Comparison of ENCODE assay signal across 8 mouse cellular contexts in genomic region chr17:56613236-56613844, GRCm38 (mm10). TPM values are rescaled to one million over a fixed set of nuclear protein-coding genes. Genes with fewer than 3 reads are reported as not detected.
DNase-seq lines count a peak whose midpoint lies in the region; ATAC-seq and TF ChIP-seq lines count a peak whose summit lies in the region.

TSS of gene Rpl36 (plus strand) at chr17:56613416.

- TF ChIP-seq POLR2A in brain, embryonic 14.5 days (IDR thresholded peaks at IDR 0.05; ENCODE audit: borderline replicate concordance, extremely low read depth, insufficient read depth, insufficient read length, poor library complexity, severe bottlenecking), result peak; percentile 78; the same call in 1 of the 2 replicates

- H3K36me3 ChIP-seq in erythroblast, embryonic 14.5 days (ENCODE audit: control insufficient read depth), result peaks cover 53% of the 10 kb centered on the region
- H3K36me3 ChIP-seq in heart, embryonic 12.5 days, result peaks cover 43% of the 10 kb centered on the region
- H3K36me3 ChIP-seq in kidney, postnatal 0 days (ENCODE audit: insufficient read depth, low read length), result peaks cover 32% of the 10 kb centered on the region
- H3K36me3 ChIP-seq in liver, embryonic 11.5 days (ENCODE audit: control insufficient read depth, insufficient read depth, low read length), result peaks cover 42% of the 10 kb centered on the region
- H3K36me3 ChIP-seq in stomach, embryonic 14.5 days (ENCODE audit: control insufficient read depth, insufficient read depth, low read length), result peaks cover 33% of the 10 kb centered on the region

- peak within 1 kb of the TSS; percentile 77 for H3K4me3 ChIP-seq in erythroblast, embryonic 14.5 days (replicated peaks)
- peak within 1 kb of the TSS; percentile 85 for H3K4me3 ChIP-seq in heart, embryonic 12.5 days
- H3K4me3 ChIP-seq in kidney, postnatal 0 days (replicated peaks; ENCODE audit: low read depth, low read length), result peak within 1 kb of the TSS; percentile 82
- peak within 1 kb of the TSS; percentile 82 for H3K4me3 ChIP-seq in liver, embryonic 11.5 days (ENCODE audit: low read depth, low read length)
- H3K4me3 ChIP-seq in stomach, embryonic 14.5 days (ENCODE audit: low read depth, low read length), result peak within 1 kb of the TSS; percentile 70

- H3K9me3 ChIP-seq in erythroblast, embryonic 14.5 days (ENCODE audit: control insufficient read depth, low read length), result no peaks in the 10 kb centered on the region
- no peaks in the 10 kb centered on the region for H3K9me3 ChIP-seq in heart, embryonic 12.5 days (replicated peaks)
- no peaks in the 10 kb centered on the region for H3K9me3 ChIP-seq in kidney, postnatal 0 days (replicated peaks; ENCODE audit: low read length)
- H3K9me3 ChIP-seq in liver, embryonic 11.5 days (ENCODE audit: control insufficient read depth, low read length), result no peaks in the 10 kb centered on the region
- no peaks in the 10 kb centered on the region for H3K9me3 ChIP-seq in stomach, embryonic 14.5 days (ENCODE audit: control insufficient read depth, low read depth, low read length)

- H3K4me2 ChIP-seq in heart, embryonic 12.5 days, result peak within 1 kb of the TSS; percentile 97
- H3K4me2 ChIP-seq in kidney, postnatal 0 days (ENCODE audit: low read length), result peak within 1 kb of the TSS; percentile 92
- peak within 1 kb of the TSS; percentile 99 for H3K4me2 ChIP-seq in liver, embryonic 11.5 days
- H3K4me2 ChIP-seq in stomach, embryonic 14.5 days (replicated peaks; ENCODE audit: low read depth, low read length), result peak within 1 kb of the TSS; percentile 89

- H3K4me1 ChIP-seq in erythroblast, embryonic 14.5 days (ENCODE audit: control insufficient read depth), result peaks cover 76% of the 10 kb centered on the region
- peaks cover 45% of the 10 kb centered on the region for H3K4me1 ChIP-seq in heart, embryonic 12.5 days (replicated peaks)
- peaks cover 19% of the 10 kb centered on the region for H3K4me1 ChIP-seq in kidney, postnatal 0 days (replicated peaks; ENCODE audit: insufficient read depth, low read length)
- H3K4me1 ChIP-seq in liver, embryonic 11.5 days (replicated peaks; ENCODE audit: control insufficient read depth, insufficient read depth, low read length), result peaks cover 37% of the 10 kb centered on the region
- H3K4me1 ChIP-seq in stomach, embryonic 14.5 days (ENCODE audit: control insufficient read depth, insufficient read depth, low read length), result peaks cover 20% of the 10 kb centered on the region; the same call in 1 of the 2 replicates

- TF ChIP-seq CTCF in brain, embryonic 14.5 days (IDR thresholded peaks at IDR 0.05; ENCODE audit: borderline replicate concordance, extremely low read depth, insufficient read depth, insufficient read length), result peak; percentile 97
- peak; percentile 98 for TF ChIP-seq CTCF in kidney, postnatal 0 days (IDR thresholded peaks at IDR 0.05; ENCODE audit: low read depth)

- DNase-seq in B cell, adult 2 months, result peak; percentile 95
- DNase-seq in brain, embryonic 14.5 days (ENCODE audit: low read depth), result peak; percentile 97
- DNase-seq in kidney, postnatal 0 days (ENCODE audit: low spot score), result peak; percentile 96
- DNase-seq in liver, embryonic 11.5 days (ENCODE audit: low spot score), result peak; percentile 94
- DNase-seq in naive thymus-derived CD4-positive, alpha-beta T cell, adult 2 months (ENCODE audit: low read depth), result peak; percentile 94

- H3K9ac ChIP-seq in heart, embryonic 12.5 days, result peak within 1 kb of the TSS; percentile 94
- peak within 1 kb of the TSS; percentile 87 for H3K9ac ChIP-seq in kidney, postnatal 0 days (ENCODE audit: low read depth, low read length)
- H3K9ac ChIP-seq in liver, embryonic 11.5 days (ENCODE audit: low read depth, low read length), result peak within 1 kb of the TSS; percentile 90
- H3K9ac ChIP-seq in stomach, embryonic 14.5 days (replicated peaks; ENCODE audit: low read depth, low read length), result peak within 1 kb of the TSS; percentile 83

- no peaks in the 10 kb centered on the region for H3K27me3 ChIP-seq in erythroblast, embryonic 14.5 days (ENCODE audit: control insufficient read depth)
- H3K27me3 ChIP-seq in heart, embryonic 12.5 days (replicated peaks), result no peaks in the 10 kb centered on the region
- H3K27me3 ChIP-seq in kidney, postnatal 0 days (ENCODE audit: insufficient read depth, low read length), result no peaks in the 10 kb centered on the region
- H3K27me3 ChIP-seq in liver, embryonic 11.5 days (replicated peaks; ENCODE audit: control insufficient read depth, insufficient read depth, low read length), result no peaks in the 10 kb centered on the region
- H3K27me3 ChIP-seq in stomach, embryonic 14.5 days (ENCODE audit: control insufficient read depth, insufficient read depth, low read length), result no peaks in the 10 kb centered on the region

- WGBS in heart, embryonic 12.5 days, result under 1% methylated on average over 52 of the region's 52 CpGs
- under 1% methylated on average over 52 of the region's 52 CpGs for WGBS in kidney, postnatal 0 days
- under 1% methylated on average over 52 of the region's 52 CpGs for WGBS in liver, embryonic 11.5 days
- under 1% methylated on average over 52 of the region's 52 CpGs for WGBS in stomach, embryonic 14.5 days

- peak within 1 kb of the TSS; percentile 88 for H3K27ac ChIP-seq in heart, embryonic 12.5 days (ENCODE audit: poor library complexity, severe bottlenecking)
- H3K27ac ChIP-seq in kidney, postnatal 0 days, result peak within 1 kb of the TSS; percentile 94
- H3K27ac ChIP-seq in liver, embryonic 11.5 days (ENCODE audit: low read depth, low read length), result peak within 1 kb of the TSS; percentile 91
- peak within 1 kb of the TSS; percentile 80 for H3K27ac ChIP-seq in stomach, embryonic 14.5 days (ENCODE audit: low read length)

- peak; percentile 49 for ATAC-seq in heart, embryonic 12.5 days (ENCODE audit: insufficient number of reproducible peaks, low FRiP score)
- ATAC-seq in kidney, postnatal 0 days (replicated peaks; ENCODE audit: low FRiP score, low read depth), result peak; percentile 37
- peak; percentile 41 for ATAC-seq in liver, embryonic 11.5 days (replicated peaks; ENCODE audit: low FRiP score)
- ATAC-seq in stomach, embryonic 14.5 days (ENCODE audit: insufficient number of reproducible peaks, insufficient read depth, low FRiP score, low read depth), result peak; percentile 68

RNA-seq across cellular contexts. Expression of gene Rpl36, which starts in this region (rescaled TPM):
- 1,808 and 2,187 TPM in 2 replicates for polyA plus RNA-seq in brain, embryonic 14.5 days (2012; rRNA removed)
- 810 and 1,011 TPM in 2 replicates for polyA plus RNA-seq in erythroblast, embryonic 14.5 days (2012)
- polyA plus RNA-seq in heart, embryonic 12.5 days (2016; fragmentation: Nextera tagmentation; extraction: Ambion mirVana), result 1,231 and 1,273 TPM in 2 replicates
- 2,445 and 2,952 TPM in 2 replicates for polyA plus RNA-seq in kidney, postnatal 0 days (2015; fragmentation: Nextera tagmentation; extraction: Ambion mirVana)
- 2,108 and 2,211 TPM in 2 replicates for polyA plus RNA-seq in liver, embryonic 11.5 days (2014; fragmentation: Nextera tagmentation; extraction: Ambion mirVana)
- 2,224 and 2,447 TPM in 2 replicates for polyA plus RNA-seq in stomach, embryonic 14.5 days (2014; fragmentation: Nextera tagmentation; extraction: Ambion mirVana)

Comparison
In these comparisons a context has a peak if more than half of its experiments do, and no peak if none do; other contexts are left out.
1. Peak in every context shown above with its lines: DNase-seq, ATAC-seq, H3K4me3 ChIP-seq and H3K27ac ChIP-seq.